Mouse (Mus musculus): ENCODE data around the gene Ina.
A peak's percentile ranks its signal among the peaks of the same experiment; 100 is the strongest.

The Ina gene

GRCm38 (mm10) chr19:47014159-47014446 lies 395 bp upstream of the Ina start:
- DNase-seq (ENCODE audit: low spot score): no peak

GRCm38 (mm10) chr19:47015396-47015795 lies 898 bp downstream of the Ina start:
- DNase-seq (ENCODE audit: low spot score): no peak

DNA sequence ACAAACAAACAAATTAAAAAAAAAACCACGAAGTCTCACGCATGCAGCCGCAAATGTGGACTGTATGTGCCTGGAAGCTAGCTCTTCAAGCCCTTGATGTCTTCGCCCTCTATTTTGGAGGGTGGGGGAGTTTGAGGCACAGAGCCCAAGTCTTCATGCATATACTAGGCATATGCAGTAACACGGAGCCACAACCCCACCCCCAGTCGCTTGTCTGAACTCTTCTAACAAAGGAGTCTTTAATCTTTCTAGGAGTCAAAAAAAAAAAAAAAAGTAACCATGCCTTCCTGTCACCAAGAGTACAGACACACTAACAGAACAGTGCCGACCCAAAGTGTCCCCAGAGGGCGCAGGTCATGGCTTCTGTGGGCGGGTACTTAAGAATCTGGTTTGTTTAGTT lies 1.5 kb downstream of the Ina start:
- no peak for DNase-seq (ENCODE audit: low spot score)

GRCm38 (mm10) chr19:47016487-47016886 lies 2.0 kb downstream of the Ina start:
- peak; percentile 79 for DNase-seq (ENCODE audit: low spot score)

DNA sequence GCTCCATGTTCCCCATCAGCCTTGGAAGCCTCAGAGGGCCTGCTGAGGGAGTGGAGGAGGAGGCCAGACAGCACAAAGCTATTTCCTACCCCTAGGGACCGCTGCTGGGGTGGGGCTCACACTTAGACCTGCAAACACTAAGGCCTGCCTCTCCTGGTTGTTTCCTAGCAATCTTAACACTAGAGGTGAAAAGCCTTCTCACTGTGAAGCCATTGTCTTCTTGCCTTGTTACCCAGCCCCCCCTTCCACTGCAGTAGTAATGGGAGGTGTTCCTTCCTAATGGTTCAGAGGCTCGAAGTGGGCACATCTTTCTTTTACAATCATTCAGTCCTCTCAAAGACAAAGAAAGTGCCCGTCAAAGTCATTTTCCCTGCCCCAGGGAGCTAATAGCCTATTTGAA lies 3.3 kb downstream of the Ina start:
- no peak for DNase-seq (ENCODE audit: low spot score)

- no peak for DNase-seq (ENCODE audit: low spot score)
Observed at GRCm38 (mm10) chr19:47018330-47018729, 3.8 kb downstream of the Ina start.

GRCm38 (mm10) chr19:47019326-47019725 lies 4.8 kb downstream of the Ina start:
- no peak for DNase-seq (ENCODE audit: low spot score)

GRCm38 (mm10) chr19:47022709-47023108 lies 8.2 kb downstream of the Ina start:
- DNase-seq (ENCODE audit: low spot score): no peak

DNA sequence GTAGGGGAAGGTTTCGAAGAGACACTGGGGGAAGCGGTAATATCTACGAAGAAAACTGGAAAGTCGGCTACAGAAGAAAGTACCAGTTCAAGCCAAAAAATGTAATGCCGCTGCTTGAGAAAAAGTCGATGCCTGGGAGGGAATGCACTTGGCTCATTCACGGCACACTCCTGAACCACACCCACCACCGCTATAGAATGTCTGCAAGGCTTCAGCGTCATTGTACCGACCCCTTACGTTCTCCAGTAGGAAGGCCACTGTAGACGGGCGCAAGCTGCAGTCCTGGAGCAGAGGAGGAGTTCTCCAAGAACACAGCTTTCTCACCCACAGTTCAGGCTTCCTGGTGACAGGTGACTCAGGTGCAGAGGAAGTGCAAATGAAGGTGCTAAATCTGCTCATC lies 9.0 kb downstream of the Ina start:
- DNase-seq (ENCODE audit: low spot score): no peak

GRCm38 (mm10) chr19:47024954-47025353 lies 10.5 kb downstream of the Ina start:
- no peak for DNase-seq (ENCODE audit: low spot score)

DNA sequence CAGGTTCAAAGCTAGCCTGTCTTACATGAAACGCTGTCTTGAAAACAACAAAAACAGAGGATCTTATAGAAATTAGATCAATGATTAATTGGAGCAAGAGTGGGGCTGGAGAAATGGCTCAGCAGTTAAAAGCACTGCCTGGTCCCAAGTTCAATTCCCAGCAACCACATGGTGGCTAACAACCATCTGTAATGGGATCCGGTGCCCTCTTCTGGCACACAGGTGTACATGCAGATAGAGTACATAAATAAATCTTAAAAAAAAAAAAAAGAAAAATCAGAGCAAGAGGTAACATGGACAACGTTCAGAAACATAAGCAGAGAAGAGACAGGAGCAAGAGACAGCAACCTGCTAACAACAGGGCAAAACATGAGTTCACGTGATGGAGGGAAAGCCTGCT lies 12.0 kb downstream of the Ina start:
- no peak for DNase-seq (ENCODE audit: low spot score)

DNA sequence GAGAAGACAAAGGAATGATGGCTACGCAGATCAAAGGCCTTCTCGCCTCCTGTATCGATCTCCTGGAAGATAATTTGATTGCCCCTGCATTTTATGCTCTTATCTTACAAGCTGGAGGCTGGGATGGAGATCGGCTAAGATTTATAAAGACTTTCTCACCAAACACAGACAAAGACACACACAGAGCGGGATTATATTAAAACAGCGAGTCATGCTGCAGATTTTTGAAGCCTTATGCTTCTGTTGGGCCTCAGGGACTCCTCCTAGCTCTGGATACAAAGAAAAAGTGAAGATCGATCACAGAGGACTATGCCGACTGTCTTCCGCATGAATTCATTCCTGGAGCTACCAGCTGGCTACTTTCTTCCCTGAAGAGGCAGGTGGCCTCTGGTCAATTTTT lies 15.3 kb downstream of the Ina start:
- DNase-seq (ENCODE audit: low spot score): no peak

GRCm38 (mm10) chr19:47031770-47032169 lies 17.3 kb downstream of the Ina start:
- DNase-seq (ENCODE audit: low spot score): no peak

- no peak for DNase-seq (ENCODE audit: low spot score)
Observed at GRCm38 (mm10) chr19:47034916-47035315, 20.4 kb downstream of the Ina start.

GRCm38 (mm10) chr19:47036596-47036995 lies 22.1 kb downstream of the Ina start:
- DNase-seq (ENCODE audit: low spot score): no peak

DNA sequence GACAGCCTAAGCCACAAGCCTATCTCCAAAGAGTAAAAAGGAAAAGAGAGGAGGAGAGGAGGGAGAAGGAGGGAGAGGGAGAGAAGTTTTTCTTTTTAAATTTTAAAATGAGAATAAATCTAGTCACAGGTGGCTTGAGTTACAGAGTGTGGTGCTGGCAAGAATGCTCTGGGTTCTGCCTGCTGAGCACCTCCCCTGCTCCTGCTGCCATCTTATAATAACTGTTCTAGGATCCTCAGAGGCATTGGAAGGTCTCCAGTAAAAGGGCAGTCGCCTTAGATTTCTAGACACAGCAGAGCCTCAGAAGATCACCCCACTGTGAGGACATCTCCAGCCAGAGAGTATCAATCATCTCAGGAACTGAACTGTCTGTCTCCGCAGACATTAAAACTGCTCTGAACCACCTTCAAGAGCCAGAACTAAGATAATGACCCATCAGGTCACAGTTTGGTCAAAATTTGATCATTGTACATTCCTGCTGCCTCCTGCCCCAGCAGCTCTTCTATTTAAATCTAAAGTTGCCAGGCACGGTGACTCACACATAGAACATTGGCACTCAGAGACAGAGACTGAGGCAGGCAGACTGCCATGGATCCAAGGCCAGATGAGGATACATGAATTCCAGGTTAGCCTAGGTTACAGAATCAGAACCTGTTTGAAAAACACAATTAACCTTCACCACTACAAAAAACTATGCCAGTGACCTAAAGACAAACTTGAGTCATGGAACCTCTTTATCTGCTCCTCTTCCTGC lies 26.4 kb downstream of the Ina start:
- no peak for DNase-seq (ENCODE audit: low spot score)

GRCm38 (mm10) chr19:47043608-47044007 lies 29.1 kb downstream of the Ina start:
- no peak for DNase-seq (ENCODE audit: low spot score)

GRCm38 (mm10) chr19:47046343-47046742 lies 31.8 kb downstream of the Ina start:
- DNase-seq (ENCODE audit: low spot score): no peak

DNA sequence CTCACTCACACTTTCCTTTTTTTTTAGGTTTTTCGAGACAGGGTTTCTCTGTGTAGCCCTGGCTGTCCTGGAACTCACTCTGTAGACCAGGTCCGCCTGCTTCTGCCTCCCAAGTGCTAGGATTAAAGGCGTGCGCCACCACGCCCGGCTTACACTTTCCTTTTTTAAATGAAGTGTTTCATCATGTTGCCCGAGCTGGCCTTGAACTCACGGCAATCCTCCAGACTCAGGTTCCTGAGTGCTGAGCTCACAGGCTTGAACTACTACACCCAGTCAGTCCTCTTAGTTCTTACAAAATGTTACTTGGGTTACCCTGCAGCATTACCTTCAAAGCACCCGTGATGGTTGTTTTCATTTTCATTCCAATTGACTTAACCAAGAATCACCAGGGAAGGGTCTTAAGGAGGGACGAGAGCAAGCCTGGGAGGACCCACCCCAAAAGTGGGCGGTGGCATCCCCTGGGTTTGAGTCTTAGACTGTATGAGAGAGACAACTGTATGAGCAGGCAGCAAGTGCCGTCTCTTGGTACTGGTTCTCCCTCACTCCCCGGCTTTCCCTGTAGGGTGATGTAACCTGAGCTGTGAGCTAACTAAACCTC lies 32.8 kb downstream of the Ina start:
- no peak for DNase-seq (ENCODE audit: low spot score)

- DNase-seq (ENCODE audit: low spot score): no peak
Observed at GRCm38 (mm10) chr19:47049061-47049460, 34.6 kb downstream of the Ina start.

DNA sequence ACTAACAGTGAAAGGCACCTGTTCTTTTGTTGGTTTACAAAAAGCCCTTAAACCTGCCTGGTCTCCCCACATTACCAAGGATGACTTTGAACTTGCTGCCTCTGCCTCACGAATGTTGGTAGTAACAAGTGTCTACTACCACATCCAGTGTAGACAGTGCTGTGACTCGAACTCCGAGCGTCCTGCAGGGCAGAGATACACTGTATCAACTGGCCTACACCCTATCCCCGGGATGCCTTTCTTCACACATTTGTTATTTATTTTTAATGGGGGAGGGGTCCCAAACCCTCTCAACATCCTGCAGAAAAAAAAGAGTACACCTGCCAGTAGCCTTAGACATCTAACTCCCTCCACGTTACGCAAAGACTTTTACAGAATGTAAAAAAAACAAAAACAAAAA lies 35.3 kb downstream of the Ina start:
- DNase-seq (ENCODE audit: low spot score): no peak

GRCm38 (mm10) chr19:47050271-47051032 lies 36.0 kb downstream of the Ina start, which contains the start of gene Pcgf6:
Gene Pcgf6 (minus strand): TSS chr19:47050906.
- DNase-seq (ENCODE audit: low spot score): peak; percentile 75

DNA sequence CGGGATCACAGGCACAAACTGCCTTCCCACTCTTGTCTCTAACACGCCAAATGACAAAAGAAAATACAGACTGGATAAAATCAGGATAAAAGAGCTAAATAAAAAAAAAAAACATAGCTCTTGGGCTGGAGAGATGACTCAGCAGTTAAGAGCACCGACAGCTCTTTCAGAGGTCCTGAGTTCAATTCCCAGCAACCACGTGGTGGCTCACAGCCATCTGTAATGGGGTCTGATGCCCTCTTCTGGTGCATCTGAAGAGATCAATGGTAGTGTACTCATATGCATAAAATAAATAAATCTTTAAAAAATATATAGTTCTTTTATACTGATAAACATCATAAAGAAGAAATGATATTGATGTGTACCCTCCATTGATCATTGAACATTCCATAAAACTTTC lies 38.4 kb downstream of the Ina start:
- no peak for DNase-seq (ENCODE audit: low spot score)

Data from urinary bladder, postnatal 25 days (tissue).